Mouse (Mus musculus): ENCODE measurements around the gene Hp1bp3. TPM values are rescaled to one million over a fixed set of nuclear protein-coding genes. Genes with fewer than 3 reads are reported as not detected.

The Hp1bp3 gene
- polyA plus RNA-seq (2016; fragmentation: Nextera tagmentation; extraction: Ambion mirVana): 195 and 207 TPM in 2 replicates

DNA sequence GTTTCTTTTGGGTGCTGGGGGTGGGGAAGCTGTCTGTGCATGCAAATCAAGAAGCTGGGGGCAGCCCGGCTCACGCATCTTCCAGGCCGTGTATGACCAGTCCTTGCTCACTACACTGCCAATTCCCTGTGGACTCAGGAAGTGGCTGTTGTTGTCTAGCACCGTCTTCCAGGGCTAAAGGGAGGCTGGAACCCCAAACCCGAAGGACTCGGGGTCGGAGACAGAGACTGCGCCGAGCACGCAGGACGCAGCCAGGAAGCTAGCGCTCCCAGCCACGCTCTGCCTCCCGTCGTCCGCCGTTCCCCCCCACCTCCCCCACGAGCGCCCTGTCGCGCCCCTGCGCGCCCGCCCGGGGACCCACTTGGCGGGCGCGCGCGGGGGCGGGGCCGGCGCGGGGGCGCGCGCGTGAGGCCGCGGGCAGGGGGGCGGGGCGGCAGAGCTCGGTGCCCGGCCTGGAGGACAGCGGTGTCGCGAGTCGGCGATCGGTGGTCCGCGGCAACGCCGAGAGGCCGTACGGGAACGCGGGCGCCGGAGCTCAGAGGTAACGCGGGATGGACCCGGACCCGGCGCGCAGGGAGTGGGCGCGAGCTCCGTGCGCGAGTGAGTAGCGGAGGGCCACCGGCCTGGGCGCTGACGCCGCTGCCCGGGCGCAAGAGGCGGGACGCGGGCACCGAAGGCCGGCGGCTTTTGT lies at the start of gene Hp1bp3:
TSS of gene Hp1bp3 (plus strand) at position 97 of the 691 bp plus-strand sequence.
- 0 out of 2 replicates have a peak, but pooled peaks cover 3% of the 10 kb centered on the region for H3K9me3 ChIP-seq
- ATAC-seq (ENCODE audit: insufficient number of reproducible peaks, insufficient read depth, low FRiP score, low TSS enrichment): peak; percentile 52
- WGBS: 1% methylated on average over 53 of the region's 84 CpGs
- peak within 1 kb of the TSS; percentile 99 for H3K9ac ChIP-seq
- H3K4me3 ChIP-seq: peak within 1 kb of the TSS; percentile 99
- H3K36me3 ChIP-seq: no peaks in the 10 kb centered on the region
- H3K27me3 ChIP-seq: no peaks in the 10 kb centered on the region
- peak within 1 kb of the TSS; percentile 99 for H3K27ac ChIP-seq
- peak within 1 kb of the TSS; percentile 92 for H3K4me2 ChIP-seq (replicated peaks)
- H3K4me1 ChIP-seq: peaks cover 28% of the 10 kb centered on the region

DNA sequence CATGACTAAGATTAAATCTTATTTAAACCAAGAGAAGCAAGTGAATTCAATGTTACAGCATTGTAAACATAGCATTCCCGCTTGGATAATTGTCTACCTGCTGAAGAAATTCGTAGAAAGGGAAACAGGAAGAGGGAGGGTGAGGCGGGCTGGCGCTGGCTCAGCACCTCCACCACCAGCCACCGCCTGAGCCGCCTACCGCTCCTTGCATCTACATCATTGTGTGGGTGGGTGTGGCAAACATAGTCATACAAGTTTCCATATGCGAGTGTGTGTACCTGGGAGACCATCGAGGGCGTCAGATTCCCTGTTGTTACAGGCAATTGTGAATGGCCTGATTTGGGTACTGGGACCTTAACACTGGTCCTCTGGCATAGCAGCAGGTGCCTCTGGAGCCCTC lies 49.6 kb upstream of the Hp1bp3 start:
- Histone ChIP-seq H3K27me3 (no peaks in the 10 kb centered on the region), H3K9me3 (no peaks in the 10 kb centered on the region), H3K4me2 (replicated peaks) (no peak overlapping the region), H3K27ac (no peak overlapping the region), H3K4me1 (no peaks in the 10 kb centered on the region), H3K36me3 (peaks cover 89% of the 10 kb centered on the region), H3K9ac (no peak overlapping the region), H3K4me3 (no peak overlapping the region)
- WGBS: 95% methylated on average over 10 of the region's 10 CpGs
- no peak for ATAC-seq (ENCODE audit: insufficient number of reproducible peaks, insufficient read depth, low FRiP score, low TSS enrichment)

DNA sequence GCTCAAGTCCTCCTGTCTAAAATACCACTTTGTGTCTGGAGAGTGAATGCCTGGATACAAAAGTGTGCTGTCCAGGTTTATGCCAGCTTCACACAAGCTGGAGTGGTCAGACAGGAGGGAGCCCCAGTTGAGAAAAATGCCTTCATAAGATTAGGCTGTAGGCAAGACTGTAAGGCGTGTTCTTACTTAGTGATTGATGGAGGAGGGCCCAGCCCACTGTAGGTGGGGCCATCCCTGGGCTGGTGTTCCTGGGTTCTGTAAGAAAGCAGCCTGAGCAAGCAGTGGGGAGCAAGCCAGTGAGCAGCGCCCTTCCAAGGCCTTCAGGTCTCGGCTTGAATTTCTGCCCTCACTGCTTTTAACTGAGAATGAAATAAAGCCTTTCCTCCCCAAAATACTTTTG lies 47.9 kb upstream of the Hp1bp3 start:
- no peak for ATAC-seq (ENCODE audit: insufficient number of reproducible peaks, insufficient read depth, low FRiP score, low TSS enrichment)
- WGBS: 86% methylated on average over 3 of the region's 3 CpGs

GRCm38 (mm10) chr4:138169420-138169819 lies 46.7 kb upstream of the Hp1bp3 start:
- 93% methylated on average over 4 of the region's 4 CpGs for WGBS
- Histone ChIP-seq H3K27ac (no peak overlapping the region), H3K36me3 (peaks cover 90% of the 10 kb centered on the region)

More for the DNA sequence above, 47.9 kb upstream of the Hp1bp3 start:
- Histone ChIP-seq H3K9ac (no peak overlapping the region), H3K27me3 (no peaks in the 10 kb centered on the region), H3K9me3 (no peaks in the 10 kb centered on the region), H3K4me2 (replicated peaks) (no peak overlapping the region), H3K36me3 (peaks cover 91% of the 10 kb centered on the region), H3K4me1 (no peaks in the 10 kb centered on the region), H3K27ac (no peak overlapping the region), H3K4me3 (no peak overlapping the region)

GRCm38 (mm10) chr4:138172686-138173085 lies 43.4 kb upstream of the Hp1bp3 start:
- Histone ChIP-seq H3K9me3 (no peaks in the 10 kb centered on the region), H3K4me3 (no peak overlapping the region), H3K4me2 (replicated peaks) (no peak overlapping the region), H3K27me3 (no peaks in the 10 kb centered on the region), H3K27ac (no peak overlapping the region), H3K9ac (no peak overlapping the region), H3K4me1 (no peaks in the 10 kb centered on the region), H3K36me3 (peaks cover 90% of the 10 kb centered on the region)
- WGBS: 82% methylated on average over 4 of the region's 4 CpGs
- no peak for ATAC-seq (ENCODE audit: insufficient number of reproducible peaks, insufficient read depth, low FRiP score, low TSS enrichment)

More at GRCm38 (mm10) chr4:138169420-138169819, 46.7 kb upstream of the Hp1bp3 start:
- no peaks in the 10 kb centered on the region for H3K9me3 ChIP-seq
- no peaks in the 10 kb centered on the region for H3K4me1 ChIP-seq
- H3K4me3 ChIP-seq: no peak overlapping the region
- H3K9ac ChIP-seq: no peak overlapping the region
- no peak for ATAC-seq (ENCODE audit: insufficient number of reproducible peaks, insufficient read depth, low FRiP score, low TSS enrichment)
- H3K4me2 ChIP-seq (replicated peaks): no peak overlapping the region
- no peaks in the 10 kb centered on the region for H3K27me3 ChIP-seq

DNA sequence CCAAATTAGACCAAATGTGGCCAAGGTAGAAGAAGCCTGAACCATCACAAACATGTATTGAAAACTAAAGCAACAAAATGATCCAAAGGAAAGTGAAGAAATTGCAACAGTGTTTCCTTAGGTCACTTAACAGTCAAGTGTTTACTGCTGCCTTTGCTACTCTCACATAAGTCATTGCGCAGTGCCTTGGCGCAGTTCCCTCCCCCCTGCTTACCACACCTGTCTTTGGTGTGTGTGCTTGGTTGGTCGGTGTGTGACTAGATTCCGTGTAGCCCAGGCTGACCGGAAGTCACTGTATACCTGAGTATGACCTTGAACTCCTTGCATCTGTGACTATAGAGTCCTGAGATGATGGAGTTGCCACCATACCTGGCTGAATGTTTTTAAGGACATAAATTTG lies 36.7 kb upstream of the Hp1bp3 start:
- Histone ChIP-seq H3K9ac (no peak overlapping the region), H3K27me3 (no peaks in the 10 kb centered on the region), H3K27ac (no peak overlapping the region), H3K4me2 (replicated peaks) (no peak overlapping the region), H3K9me3 (no peaks in the 10 kb centered on the region), H3K4me1 (no peaks in the 10 kb centered on the region), H3K4me3 (no peak overlapping the region), H3K36me3 (peaks cover 95% of the 10 kb centered on the region)
- WGBS: 93% methylated on average over 5 of the region's 5 CpGs
- ATAC-seq (ENCODE audit: insufficient number of reproducible peaks, insufficient read depth, low FRiP score, low TSS enrichment): no peak

GRCm38 (mm10) chr4:138180719-138181118 lies 35.4 kb upstream of the Hp1bp3 start:
- no peak for ATAC-seq (ENCODE audit: insufficient number of reproducible peaks, insufficient read depth, low FRiP score, low TSS enrichment)
- Histone ChIP-seq H3K36me3 (peaks cover 95% of the 10 kb centered on the region), H3K27ac (no peak overlapping the region), H3K9me3 (no peaks in the 10 kb centered on the region), H3K4me1 (no peaks in the 10 kb centered on the region), H3K27me3 (no peaks in the 10 kb centered on the region), H3K4me3 (no peak overlapping the region), H3K9ac (no peak overlapping the region), H3K4me2 (replicated peaks) (no peak overlapping the region)
- WGBS: 83% methylated on average over 4 of the region's 4 CpGs

GRCm38 (mm10) chr4:138184056-138184455 lies 32.0 kb upstream of the Hp1bp3 start:
- Histone ChIP-seq H3K4me1 (no peaks in the 10 kb centered on the region), H3K4me3 (no peak overlapping the region), H3K27me3 (no peaks in the 10 kb centered on the region), H3K4me2 (replicated peaks) (no peak overlapping the region), H3K36me3 (peaks cover 91% of the 10 kb centered on the region), H3K9me3 (no peaks in the 10 kb centered on the region), H3K27ac (no peak overlapping the region), H3K9ac (no peak overlapping the region)
- no peak for ATAC-seq (ENCODE audit: insufficient number of reproducible peaks, insufficient read depth, low FRiP score, low TSS enrichment)
- 87% methylated on average over 5 of the region's 5 CpGs for WGBS

DNA sequence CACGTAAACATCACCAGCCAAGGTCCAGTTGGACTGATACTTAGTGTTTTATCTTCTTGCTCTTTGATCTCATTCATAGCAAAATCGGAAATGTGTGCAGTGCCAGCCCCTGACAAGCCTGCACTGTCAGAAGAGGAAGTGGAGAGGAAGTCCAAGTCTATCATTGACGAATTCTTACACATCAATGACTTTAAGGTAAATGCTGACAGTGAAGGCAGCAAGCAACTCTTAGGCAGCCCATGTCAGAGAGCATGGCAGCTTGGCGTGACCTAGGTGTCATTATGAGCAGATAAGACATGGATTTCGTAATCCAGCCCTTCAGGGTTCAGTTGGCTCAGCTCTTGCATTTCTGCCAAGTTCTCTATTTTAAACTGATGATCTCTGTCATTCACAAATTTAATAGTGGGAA lies 31.5 kb upstream of the Hp1bp3 start:
- no peak overlapping the region for H3K27ac ChIP-seq
- no peak overlapping the region for H3K4me2 ChIP-seq (replicated peaks)
- no peak for ATAC-seq (ENCODE audit: insufficient number of reproducible peaks, insufficient read depth, low FRiP score, low TSS enrichment)
- H3K4me3 ChIP-seq: no peak overlapping the region
- H3K4me1 ChIP-seq: no peaks in the 10 kb centered on the region
- peaks cover 91% of the 10 kb centered on the region for H3K36me3 ChIP-seq
- H3K9me3 ChIP-seq: no peaks in the 10 kb centered on the region
- no peak overlapping the region for H3K9ac ChIP-seq
- H3K27me3 ChIP-seq: no peaks in the 10 kb centered on the region
- 86% methylated on average over 5 of the region's 5 CpGs for WGBS

DNA sequence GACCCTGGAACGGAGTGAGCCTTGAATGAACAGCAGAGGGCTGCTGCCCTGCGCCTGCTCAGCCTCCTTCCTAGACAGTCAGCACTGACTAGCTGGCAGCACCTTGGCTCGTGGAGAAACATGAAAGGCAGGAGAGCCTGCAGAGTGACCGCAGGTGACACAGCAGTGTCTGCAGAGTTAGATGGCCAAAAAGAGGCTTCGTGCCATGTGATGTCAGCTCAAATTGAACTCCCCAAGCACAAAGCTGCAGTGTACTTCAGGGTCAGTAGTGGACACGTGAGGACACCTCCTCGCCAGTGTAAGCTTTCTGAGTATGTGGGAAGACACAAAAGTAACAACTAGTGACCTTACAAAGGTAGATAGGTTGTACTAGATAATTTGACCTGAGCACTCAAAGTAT lies 30.1 kb upstream of the Hp1bp3 start:
- H3K27ac ChIP-seq: no peak overlapping the region
- no peaks in the 10 kb centered on the region for H3K9me3 ChIP-seq
- H3K4me3 ChIP-seq: no peak overlapping the region
- H3K36me3 ChIP-seq: peaks cover 91% of the 10 kb centered on the region
- no peaks in the 10 kb centered on the region for H3K4me1 ChIP-seq
- H3K9ac ChIP-seq: no peak overlapping the region
- ATAC-seq (ENCODE audit: insufficient number of reproducible peaks, insufficient read depth, low FRiP score, low TSS enrichment): no peak
- no peak overlapping the region for H3K4me2 ChIP-seq (replicated peaks)
- no peaks in the 10 kb centered on the region for H3K27me3 ChIP-seq
- 93% methylated on average over 7 of the region's 7 CpGs for WGBS

DNA sequence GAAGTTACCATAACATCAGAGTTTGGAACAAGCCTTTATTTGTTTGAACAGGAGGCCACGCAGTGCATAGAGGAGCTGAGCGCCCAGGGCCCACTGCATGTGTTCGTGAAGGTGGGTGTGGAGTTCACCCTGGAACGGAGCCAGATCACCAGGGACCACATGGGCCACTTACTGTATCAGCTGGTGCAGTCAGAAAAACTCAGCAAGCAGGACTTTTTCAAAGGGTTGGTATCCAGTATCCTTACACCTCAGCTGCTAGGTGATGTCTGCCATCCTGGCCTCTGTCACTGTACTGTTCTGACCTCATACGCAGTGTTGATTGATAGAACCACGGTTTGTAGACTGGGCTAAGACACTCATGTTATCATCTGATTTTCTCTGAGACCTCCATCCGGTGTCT lies 28.1 kb upstream of the Hp1bp3 start:
- Histone ChIP-seq H3K36me3 (peaks cover 88% of the 10 kb centered on the region), H3K9ac (no peak overlapping the region), H3K27me3 (no peaks in the 10 kb centered on the region), H3K4me1 (no peaks in the 10 kb centered on the region), H3K4me3 (no peak overlapping the region), H3K27ac (no peak overlapping the region), H3K9me3 (no peaks in the 10 kb centered on the region), H3K4me2 (replicated peaks) (no peak overlapping the region)
- 91% methylated on average over 7 of the region's 7 CpGs for WGBS
- no peak for ATAC-seq (ENCODE audit: insufficient number of reproducible peaks, insufficient read depth, low FRiP score, low TSS enrichment)

- Histone ChIP-seq H3K27me3 (no peaks in the 10 kb centered on the region), H3K9ac (no peak overlapping the region), H3K36me3 (peaks cover 90% of the 10 kb centered on the region), H3K9me3 (no peaks in the 10 kb centered on the region), H3K4me2 (replicated peaks) (no peak overlapping the region), H3K27ac (no peak overlapping the region), H3K4me1 (no peaks in the 10 kb centered on the region), H3K4me3 (no peak overlapping the region)
- WGBS: 84% methylated on average over 5 of the region's 5 CpGs
- ATAC-seq (ENCODE audit: insufficient number of reproducible peaks, insufficient read depth, low FRiP score, low TSS enrichment): no peak
Measured at GRCm38 (mm10) chr4:138192561-138192960, 23.5 kb upstream of the Hp1bp3 start.

Measured in embryonic facial prominence, embryonic 12.5 days (tissue).